Comparison of ENCODE assay signal across 8 mouse cellular contexts in the genomic region with DNA sequence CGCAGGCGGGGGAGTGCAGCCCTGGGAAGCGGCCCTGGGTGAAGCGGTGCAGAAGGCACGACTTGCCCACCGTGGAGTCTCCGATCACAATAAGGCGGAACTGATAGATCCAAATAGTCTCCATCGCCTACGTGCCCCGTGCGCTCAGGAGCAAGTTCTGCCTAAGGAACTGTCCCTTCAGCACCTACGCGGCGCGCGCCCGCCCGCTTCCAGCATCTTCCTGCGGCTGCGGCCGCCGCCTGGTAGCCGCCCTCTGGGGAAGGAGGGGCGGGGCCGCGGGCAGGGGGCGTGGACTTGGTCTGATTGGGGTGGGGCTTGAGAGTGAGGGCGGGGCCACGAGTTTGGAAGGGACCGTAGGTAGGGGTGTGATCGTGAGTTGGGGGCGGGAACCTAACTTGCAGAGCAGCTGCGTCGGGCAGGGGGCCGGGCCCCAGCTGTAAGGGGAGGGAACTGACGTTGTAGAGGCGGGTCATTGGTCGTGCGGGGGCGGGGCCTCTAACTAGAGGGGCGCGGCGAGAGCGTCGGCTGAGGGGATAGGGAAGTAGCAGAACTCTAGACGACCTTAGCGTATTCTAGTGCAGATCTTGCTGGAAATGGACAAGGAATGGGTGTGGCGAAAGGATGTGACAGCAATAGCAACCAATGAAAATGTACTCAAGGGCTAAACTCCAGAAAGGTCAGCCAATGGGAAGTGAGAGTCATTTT. TPM values are rescaled to one million over a fixed set of nuclear protein-coding genes. Genes with fewer than 3 reads are reported as not detected.
DNase-seq lines count a peak whose midpoint lies in the region; ATAC-seq lines count a peak whose summit lies in the region.

A gene (minus strand): TSS at position 241 of the 705 bp plus-strand sequence.

- H3K27me3 ChIP-seq in hindbrain, embryonic 11.5 days (ENCODE audit: control insufficient read depth, insufficient read depth, low read length): no peaks in the 10 kb centered on the region

- 1% methylated on average over 42 of the region's 49 CpGs for WGBS in hindbrain, embryonic 11.5 days

- H3K9me3 ChIP-seq in hindbrain, embryonic 11.5 days (ENCODE audit: control insufficient read depth, low read length): no peaks in the 10 kb centered on the region

- H3K4me2 ChIP-seq in hindbrain, embryonic 11.5 days (replicated peaks; ENCODE audit: low read depth, low read length): peak within 1 kb of the TSS; percentile 68

- peak; percentile 95 for ATAC-seq in hindbrain, embryonic 11.5 days (ENCODE audit: low FRiP score)

- H3K9ac ChIP-seq in hindbrain, embryonic 11.5 days (ENCODE audit: low read depth, low read length): peak within 1 kb of the TSS; percentile 46

- peak within 1 kb of the TSS; percentile 52 for H3K4me3 ChIP-seq in hindbrain, embryonic 11.5 days (ENCODE audit: low read depth, low read length)

- no peaks in the 10 kb centered on the region for H3K4me1 ChIP-seq in hindbrain, embryonic 11.5 days (replicated peaks; ENCODE audit: control insufficient read depth, insufficient read depth, low read length)

- DNase-seq in MN1 (ENCODE audit: low spot score): peak; percentile 89
- peak; percentile 36 for DNase-seq in cerebellum, adult 9-11 months
- DNase-seq in frontal cortex, adult 2 months (ENCODE audit: extremely low spot score in 1 of 2, low spot score in 1 of 2): peak; percentile 67 to 78
- DNase-seq in hindbrain, embryonic 11.5 days (ENCODE audit: low spot score): peak; percentile 93
- peak; percentile 76 to 84 for DNase-seq in layer of hippocampus, postnatal 14 days (ENCODE audit: low spot score in 2 of 2)
- DNase-seq in lung, postnatal 10 days: peak; percentile 81
- peak; percentile 75 for DNase-seq in ovary, postnatal 14 days (ENCODE audit: low spot score)
- peak; percentile 79 to 86 for DNase-seq in thymus, postnatal 10 days (ENCODE audit: low spot score in 2 of 2)

- no peak within 1 kb of the TSS for H3K27ac ChIP-seq in hindbrain, embryonic 11.5 days (ENCODE audit: low read depth, low read length)

- no peaks in the 10 kb centered on the region for H3K36me3 ChIP-seq in hindbrain, embryonic 11.5 days (ENCODE audit: control insufficient read depth, insufficient read depth, low read length)

RNA-seq across cellular contexts. Expression of the gene that starts here (rescaled TPM):
- polyA plus RNA-seq in frontal cortex, adult 2 months (2012; rRNA removed): 0.78 and 0.94 TPM in 2 replicates
- 4.6 and 5.9 TPM in 2 replicates for polyA plus RNA-seq in hindbrain, embryonic 11.5 days (2014; fragmentation: Nextera tagmentation; extraction: Ambion mirVana)
- total RNA-seq in layer of hippocampus, postnatal 14 days (2021): 1 to 10 TPM; 1.6 to 1.8 TPM

Comparison
In these comparisons a context has a peak if more than half of its experiments do, and no peak if none do; other contexts are left out.
1. Peak in DNase-seq in frontal cortex, adult 2 months; RNA of the gene not detected or under 1 TPM.
2. DNase-seq: peak in every context shown above with its lines; median percentile 93 in hindbrain, embryonic 11.5 days; 89 in MN1; 82 in thymus, postnatal 10 days; 81 in lung, postnatal 10 days; 80 in layer of hippocampus, postnatal 14 days; 75 in ovary, postnatal 14 days; 72 in frontal cortex, adult 2 months; 36 in cerebellum, adult 9-11 months.